Mouse (Mus musculus) adrenal gland, adult (tissue): ENCODE data around the gene Stat5b.
A peak's percentile ranks its signal among the peaks of the same experiment; 100 is the strongest.

ENCODE experiments used
- DNase-seq, 2 experiments: peaks; one replicate each; pipeline ENCODE4 v3.0.0; 2022 to 2023; ENCODE audit warnings: low spot score in 1 of 2; ENCODE audit not compliant: inconsistent age in 2 of 2

Gene Stat5b

DNA sequence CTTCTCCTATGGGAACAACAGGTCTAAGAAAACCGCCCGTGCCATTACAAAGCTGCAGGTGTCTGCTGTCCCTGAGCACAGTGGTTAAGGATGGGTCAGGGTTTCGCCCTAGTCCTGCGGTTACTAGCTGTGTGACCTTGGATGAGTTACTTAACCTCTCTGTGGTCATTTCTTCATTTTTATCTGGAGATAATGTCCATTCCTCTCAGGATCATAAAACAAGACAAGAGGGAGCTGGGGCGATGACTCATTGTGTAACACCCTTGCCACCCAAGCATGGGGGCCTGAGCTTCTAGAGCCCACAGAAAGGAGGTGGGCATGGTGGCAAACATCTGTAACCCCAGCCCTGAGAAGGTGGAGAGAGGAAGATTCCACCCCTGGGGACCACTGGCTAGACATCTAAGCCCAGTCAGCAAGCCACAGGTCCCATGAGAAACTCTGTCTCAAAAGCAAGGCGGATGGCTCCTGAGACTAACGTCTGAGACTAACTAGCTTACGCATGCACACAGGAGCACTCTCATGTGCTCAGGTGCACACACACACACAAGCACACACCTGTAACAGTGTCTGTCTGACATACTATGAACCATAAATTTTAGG, 7.4 kb downstream of the Stat5b start:
- peak; percentile 49 to 85 for DNase-seq

DNA sequence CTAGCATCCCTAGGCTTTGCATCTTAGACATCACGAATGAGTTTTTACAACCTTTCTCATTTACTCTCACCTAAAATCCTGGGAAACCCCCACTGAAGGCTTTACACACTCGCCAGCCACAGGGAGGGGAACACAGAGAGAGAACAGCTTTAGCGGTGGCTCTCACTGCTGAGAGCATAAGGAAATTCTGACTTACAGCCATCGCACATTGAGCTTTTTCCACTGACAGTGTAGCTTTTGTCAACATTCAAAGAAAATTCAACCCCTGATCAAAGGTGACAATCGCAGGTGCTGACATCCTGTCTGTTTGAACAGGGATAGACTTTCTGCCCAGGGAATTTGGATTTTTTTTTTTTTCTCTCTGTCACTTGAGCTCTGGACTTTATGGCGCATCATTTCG, 8.5 kb downstream of the Stat5b start:
- DNase-seq = no peak

DNA sequence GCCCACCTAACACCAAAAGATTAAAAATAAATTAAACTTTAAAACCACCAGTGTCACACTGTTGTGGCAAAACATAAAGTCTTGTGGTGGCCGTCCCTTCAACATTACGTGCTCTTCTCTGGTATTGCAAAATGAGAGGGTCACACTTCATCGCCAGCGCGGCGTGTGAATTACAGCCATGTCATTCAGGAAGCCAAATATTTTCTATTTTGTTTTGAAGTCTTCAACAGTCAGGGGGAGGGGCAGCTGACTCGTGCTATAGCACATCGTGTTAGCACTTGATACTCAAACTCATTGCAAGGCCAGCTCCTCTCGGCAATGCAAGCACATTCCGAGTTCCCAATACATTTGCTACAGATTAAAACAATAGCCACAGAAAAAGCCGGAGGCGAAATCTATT, 9.7 kb downstream of the Stat5b start:
- no peak for DNase-seq

DNA sequence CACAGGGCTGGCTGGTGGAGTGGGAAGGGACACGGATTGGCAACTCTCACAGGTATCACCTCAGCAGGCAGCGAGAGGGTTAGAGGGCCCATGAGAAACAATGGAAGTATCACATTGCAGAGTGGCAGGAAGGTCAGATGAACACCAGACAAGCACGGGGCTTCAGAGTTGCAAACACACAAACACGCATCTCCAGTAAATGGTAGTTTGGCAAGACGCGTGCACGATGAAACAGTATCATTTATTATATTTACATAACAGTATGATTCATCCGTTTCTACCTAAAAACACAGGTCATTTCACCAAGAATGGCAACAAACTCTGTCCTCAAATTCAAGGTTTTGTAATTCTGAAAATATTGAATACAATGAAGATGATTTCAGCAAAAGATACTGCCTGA, 11.0 kb downstream of the Stat5b start:
- peak in 1 of 2 experiments; percentile 69 for DNase-seq

DNA sequence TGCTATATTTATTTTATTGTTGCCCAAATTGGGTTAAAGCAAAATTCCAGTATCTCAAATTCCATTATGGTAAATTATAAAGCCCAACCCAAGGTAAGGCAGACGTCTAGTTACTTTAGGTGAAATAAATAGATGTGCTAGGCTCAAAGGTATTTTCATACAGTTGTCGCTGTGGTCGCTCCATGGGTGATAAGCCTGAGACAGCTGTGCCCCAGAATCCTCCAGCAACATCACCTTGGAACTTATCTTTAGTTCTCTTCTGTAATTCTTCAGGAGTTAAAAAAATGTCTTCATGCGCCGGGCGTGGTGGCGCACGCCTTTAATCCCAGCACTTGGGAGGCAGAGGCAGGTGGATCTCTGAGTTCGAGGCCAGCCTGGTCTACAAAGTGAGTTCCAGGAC, 11.6 kb downstream of the Stat5b start:
- no peak for DNase-seq

DNA sequence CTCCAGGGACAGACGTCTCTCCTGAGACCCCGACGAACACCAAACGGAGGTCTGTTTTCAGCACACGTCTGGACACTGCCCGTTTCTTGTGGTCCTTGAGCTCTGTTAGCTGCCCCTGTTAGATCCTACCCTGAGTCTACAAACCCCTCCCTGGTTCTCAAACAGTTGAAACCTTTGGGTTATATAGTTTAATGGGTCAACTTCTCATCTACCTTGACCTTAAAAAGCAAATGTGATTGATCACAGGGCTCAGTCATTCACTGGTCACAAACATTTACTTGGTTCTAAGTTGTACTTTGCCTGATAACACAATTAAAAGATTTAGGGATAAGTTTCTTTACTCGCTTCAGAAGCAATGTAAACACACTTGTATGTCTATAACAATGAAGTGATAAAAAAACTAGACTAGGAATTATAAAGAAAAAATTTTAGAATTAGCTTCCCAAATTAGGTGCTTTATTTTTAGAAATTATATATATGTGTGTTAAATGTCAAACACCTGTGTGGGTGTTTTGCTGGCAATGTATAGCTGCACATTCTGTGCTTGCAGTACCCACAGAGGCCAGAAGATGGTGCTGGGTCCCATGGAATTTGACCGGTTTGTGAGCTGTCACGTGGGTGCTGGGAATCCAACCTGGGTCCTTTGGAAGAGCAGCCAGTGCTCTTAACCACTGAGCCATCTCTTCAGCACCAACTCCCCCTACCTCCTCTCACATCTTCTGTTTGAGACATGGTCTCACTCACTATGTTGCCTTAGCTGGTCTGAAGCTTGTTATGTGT, 13.4 kb downstream of the Stat5b start:
- DNase-seq = no peak

DNA sequence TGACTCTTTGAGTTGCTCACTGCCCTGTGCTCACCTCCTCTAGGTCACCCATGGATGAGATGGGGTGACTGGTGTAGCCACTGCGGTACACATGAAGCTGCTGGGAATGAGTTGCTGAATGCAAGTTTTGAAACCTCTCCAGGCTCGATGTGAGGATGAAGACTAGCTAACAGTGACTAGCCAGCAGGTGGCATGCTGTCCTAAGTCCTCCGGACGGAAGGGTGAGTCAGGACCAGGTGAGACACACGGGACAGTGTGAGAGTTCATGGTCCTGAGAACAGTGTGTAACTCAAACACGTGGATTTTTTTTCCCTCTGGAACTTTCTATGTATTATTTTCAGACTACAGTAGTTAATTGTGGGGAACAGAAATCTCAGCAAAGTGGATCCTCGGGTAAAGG, 17.1 kb downstream of the Stat5b start:
- peak in 1 of 2 experiments; percentile 72 for DNase-seq

DNA sequence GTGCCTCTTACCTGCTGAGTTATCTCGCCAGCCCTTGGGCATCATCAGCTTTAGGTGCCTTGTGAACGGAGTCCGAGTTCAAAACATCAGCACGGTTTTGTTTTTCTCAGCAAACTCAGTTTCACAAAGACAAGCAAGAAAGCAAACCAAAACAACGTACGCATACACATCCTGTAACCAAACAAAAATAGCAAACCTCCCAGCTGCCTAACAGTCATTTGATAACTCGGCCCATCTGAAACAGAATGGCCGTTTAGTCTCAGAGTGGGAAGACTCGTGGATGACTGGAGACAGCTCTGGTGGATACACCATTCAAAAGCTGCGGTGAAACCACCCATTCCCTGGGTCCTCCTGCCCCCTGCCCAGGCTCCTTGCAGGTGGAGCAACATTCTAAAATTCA, 19.1 kb downstream of the Stat5b start:
- no peak for DNase-seq

DNA sequence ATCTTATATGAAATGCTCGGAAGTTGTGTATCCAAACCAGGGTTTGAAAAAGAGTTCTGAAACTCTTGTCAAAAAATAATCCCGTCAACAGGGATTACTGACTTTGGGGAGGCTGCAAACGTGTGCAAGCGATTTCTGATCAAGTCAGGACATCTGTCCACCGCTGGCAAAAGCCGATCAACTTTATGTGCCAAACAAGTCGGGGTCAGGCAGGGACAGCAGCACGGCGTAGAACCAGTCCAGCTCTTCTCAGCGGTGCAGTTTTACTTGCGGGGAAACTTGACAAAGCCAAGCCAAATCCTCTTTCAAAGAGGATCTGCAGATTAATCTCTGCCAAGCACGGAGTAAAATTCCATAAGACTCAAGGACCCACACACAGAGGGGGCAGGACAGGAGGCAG, 20.8 kb downstream of the Stat5b start:
- peak in 1 of 2 experiments; percentile 75 for DNase-seq

DNA sequence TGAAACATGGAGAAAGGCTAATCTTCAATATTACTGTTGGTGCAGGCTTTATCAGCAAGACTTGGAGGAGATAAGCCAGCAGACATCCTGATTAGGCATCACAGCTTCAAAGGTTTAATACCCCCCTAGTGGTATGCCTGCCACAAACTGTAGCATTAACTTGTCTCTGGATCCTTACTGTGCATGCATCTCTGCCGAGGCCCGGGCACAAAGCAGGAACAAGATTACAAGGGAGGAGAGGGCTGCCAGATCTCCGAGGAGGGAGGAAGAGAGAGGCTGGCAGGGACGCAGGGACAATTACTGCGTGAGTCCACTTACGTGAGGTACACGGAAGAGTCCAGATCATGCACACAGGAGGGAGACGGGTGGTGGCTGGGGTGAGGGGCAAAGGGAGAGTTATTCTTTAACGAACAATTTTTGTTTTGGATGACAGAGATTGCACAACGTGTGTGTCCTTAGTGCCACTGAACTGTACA, 21.8 kb downstream of the Stat5b start:
- DNase-seq = peak; percentile 42 to 79

DNA sequence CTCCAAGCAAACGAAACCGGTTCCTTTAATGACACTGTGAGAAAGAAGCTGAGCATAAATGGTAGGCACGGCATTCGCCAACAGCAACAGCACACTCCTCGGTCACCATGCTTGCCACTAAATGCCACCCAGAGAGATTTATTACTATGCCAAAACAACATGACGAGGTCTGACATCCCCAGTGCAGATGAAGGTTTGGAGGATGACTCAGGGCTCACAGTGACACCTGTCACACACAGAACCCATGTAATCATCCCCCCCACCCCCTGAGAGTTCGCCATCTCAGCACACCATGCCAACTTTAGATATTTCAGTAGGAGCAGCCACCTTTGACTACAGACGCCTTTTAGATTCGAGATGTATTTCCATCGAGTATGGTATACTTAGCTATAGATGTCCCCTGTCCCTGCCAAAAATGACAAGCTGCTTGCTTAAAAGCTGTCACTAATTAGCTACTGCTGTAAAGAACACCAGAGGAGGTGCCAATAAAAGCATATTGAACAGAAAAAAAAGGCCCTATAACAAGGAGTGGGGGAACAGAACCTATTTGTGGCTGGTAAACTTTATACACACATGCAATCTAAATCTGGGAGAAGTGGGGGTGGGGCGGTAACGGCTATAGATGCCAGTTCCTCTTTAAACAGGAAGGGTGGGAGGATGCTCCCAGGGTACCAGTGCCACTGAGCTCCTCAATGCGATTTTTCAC, 24.2 kb downstream of the Stat5b start:
- no peak for DNase-seq

DNA sequence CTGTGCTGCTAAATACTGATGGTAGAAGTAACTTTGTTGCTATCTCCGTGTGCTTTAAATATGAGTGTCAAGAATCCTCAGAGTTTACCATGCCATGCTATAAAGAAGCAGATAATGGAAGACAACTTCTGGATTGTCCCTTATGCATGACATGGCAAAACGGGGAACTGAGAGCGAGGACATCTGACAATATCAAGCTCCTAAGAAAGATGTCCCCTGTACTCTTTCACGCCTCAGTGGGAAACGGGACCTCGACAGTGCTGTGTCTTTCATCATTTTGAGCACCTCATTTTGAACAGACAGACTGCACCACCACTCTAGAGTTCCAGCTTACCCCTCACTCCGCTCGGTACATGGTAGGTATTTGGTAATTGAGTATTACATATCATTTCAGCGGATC, 25.1 kb downstream of the Stat5b start:
- DNase-seq = no peak

DNA sequence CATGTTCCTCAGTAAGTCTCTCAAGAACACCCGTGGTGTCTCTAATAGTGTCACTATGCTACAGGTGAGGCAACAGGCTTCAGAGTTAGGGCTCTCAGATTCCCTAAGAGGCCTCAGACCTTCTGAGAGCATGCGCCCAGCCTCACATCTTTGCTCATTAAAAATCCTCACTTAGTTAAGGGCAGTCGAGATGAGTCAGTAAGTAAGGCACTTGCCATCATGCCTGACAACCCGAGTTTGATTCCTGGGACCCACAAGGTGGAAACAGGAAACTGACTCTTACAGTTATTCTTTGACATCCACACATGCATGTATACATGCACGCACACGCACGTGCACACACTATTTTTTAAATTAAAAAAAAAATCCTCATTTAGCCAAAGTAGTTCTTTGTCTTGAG, 26.0 kb downstream of the Stat5b start:
- DNase-seq = no peak

DNA sequence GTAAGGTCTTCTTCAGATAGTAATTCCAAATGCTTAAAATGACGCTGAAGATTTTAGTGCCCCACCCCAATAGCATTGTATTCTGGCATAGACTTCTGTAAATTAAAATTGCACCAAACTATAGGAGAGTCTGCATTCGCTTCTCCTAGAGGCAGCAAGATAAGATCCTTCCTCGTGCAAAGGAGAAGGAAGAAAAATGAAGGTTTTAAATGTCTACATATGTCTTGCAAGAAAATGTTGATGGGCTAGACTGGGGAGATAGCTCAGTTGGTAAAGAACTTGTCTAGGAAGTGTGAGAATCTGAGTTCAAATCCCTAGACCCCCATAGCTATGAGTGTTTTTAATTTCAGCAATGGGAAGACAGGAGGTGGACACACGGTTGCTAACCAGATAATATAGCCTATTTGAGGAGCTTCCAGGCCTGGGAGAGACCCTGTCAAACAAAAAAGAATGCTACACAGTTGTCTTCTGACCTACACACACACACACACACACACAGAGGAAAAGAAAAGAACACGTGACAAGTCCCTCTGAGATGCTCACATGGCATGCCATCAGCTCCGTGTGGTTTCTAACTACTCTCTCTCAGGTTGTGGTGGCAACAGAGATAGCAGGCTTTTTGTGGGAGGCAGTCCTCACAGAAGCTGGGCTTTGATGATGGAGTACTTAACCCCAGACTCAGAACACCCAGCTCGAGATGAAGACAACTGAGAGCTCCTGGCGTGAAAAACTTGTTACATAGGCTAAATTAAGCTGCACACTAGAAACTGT, 26.8 kb downstream of the Stat5b start:
- DNase-seq = no peak

DNA sequence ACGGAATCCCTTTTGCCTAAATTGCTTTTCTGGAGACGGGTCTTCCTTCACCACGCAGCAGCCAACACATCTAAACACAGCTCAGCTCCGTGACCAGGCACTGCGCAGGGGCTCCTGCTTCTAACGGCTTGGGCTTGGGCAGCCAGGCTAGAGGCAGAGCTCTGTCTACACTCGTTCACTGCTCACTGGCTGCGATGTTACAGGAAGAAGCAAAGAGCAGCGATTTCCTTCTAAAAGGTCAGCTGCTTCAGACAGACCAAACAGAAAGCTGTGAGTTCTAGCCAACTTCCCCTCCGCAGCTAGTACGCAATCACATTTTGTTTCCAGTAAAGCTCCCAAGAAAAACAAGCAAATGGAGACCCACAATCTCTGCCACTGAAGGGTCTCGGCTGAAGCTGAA, 28.2 kb downstream of the Stat5b start:
- peak; percentile 61 to 88 for DNase-seq

DNA sequence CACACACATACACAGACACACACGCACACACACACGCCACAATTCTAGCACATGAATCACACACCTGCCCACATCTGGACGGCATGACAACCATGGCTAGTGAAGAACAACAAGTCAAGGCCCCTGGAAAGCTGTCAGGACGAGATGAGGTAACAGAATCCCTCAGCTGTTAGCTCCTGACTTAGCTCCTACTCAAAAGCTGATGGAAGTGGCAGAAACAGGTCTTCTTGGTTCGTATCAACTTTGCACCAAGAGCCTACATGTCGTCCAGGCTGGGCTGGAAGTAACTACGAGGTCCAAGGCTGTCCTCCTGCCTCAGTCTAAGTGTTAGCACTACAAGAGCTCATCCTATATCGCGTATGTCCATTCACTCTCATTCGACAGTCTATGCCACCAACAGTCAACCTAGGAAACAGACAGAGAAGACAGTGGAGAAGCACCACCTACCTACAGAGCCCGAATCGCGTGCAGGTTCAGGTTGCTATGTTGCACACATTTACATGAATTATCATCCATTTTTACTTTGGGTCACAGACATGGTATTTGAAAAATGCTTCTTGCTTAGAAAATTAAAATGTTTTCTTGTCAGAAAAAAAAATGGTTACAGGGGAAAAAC, 28.8 kb downstream of the Stat5b start:
- DNase-seq = no peak

DNA sequence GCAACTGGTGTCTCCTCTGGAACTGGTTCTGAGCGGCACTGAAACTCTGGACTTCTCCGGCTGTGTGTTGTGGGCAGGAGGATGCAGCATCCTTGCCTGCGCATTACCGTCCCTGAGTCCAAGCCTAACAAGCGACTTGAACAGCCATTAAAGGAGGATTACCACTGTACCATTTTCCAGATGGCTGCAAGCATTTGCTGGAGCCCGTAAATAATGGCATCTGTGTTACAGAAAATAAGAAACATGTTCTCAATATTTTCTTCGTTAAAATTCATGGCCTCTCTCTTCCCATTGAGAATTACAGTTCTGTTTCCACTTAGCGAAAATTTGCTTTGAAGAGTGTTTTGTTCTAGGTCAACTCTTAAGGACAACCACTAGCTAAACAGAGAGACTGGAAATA, 30.5 kb downstream of the Stat5b start:
- DNase-seq = no peak

DNA sequence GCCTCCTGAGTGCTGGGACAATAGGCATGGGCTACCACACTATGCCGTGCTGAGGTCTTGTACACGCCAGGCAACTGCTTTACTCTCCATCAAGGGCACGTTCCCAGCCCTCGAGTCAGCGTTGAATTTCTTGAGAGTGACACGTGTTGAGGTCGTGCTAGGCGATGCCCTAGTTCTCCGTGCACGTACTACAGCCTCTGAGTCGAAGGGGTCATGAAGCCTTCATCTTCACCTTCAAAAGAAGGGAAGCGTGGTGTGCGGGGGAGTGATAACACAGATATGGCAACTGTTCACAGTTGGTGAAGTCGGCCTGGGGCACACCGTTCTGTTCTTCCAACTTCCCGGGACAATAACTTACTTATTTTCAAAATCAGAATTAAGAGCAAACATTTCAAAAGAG, 30.9 kb downstream of the Stat5b start:
- DNase-seq = no peak

DNA sequence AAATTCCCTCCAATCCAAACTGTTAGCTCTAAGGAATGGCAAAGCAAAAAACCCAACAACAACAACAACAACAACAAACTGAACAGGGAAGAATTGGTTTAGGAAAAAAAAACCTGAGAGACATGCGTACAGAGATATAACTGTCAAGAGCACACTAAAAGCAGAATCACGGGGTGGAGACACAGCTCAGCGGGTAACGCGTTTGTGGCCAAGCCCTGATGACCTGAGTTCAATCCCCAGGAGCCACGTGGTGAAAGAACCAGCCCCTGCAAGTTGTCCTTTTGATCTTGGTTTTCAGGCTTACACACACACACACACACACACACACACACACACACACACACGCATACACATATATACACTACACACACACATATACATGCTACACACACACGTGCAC, 31.5 kb downstream of the Stat5b start:
- DNase-seq = no peak

DNA sequence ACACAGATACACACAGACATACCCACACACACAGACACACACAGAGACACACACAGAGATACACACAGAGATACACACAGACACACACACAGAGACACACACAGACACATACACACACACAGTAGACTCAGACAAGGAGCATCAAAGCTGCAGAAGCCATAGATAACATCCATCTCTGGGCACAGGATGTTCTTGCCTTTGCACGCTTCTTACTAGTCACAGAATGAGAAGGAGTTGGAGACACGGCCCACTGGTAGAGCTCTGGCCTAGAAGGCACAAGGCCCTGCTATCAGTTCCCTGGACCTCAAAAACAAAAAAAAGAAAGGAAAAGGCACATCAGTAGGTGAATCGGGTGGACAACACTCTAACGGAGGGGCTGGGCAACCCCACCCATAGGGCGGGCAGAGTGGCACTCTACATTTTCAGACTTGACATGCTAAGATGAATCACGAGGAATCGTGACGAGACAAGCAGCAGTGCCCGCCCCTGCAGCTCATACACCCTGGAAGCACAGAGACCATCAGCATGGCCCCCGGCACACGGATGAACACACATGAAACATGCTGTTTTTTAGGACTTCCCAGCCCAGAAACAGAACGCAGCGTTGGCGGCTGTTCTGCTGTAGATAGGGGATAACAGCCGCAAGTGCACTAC, 32.0 kb downstream of the Stat5b start:
- no peak for DNase-seq
